Mouse (Mus musculus): Measurements from ENCODE around the gene Anxa10.

Gene Anxa10

GRCm38 (mm10) chr8:62123098-62123497, at the start of gene Anxa10:
Anxa10 (minus strand) TSS chr8:62123150.
- DNase-seq (ENCODE audit: low spot score in 2 of 2), result no peak

DNA sequence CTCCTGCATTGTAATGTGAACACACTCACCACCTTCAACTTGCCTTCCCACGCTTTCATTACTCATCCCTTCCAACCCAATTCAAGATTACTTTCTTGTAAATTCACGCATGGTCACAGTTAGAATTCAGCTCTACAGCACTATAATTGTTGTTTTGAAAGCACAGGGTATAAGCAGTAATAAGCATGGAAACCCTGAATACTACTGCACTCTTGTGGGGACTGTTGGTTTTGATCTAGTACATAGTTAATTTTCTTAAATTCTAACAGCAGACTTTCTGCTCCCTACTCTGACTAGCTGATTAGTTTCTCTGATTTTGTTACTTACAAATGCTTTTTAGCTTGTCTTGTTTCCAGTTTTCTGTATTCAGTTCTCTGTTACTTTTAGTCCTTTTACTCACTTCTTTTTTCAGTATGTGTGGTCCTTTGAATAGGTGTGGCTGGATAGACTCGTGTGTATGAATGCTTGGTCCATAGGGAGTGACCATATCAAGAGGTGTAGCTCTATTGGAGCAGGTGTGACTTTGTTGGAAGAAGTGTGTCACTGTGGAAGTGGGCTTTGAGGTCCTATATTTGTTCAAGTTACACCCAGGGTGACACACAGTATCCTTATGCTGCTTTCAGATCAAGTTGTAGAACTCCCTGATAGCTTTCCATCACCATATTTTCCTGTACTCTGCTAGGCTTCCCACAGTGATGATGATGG, 9.9 kb upstream of the Anxa10 start:
- no peak for DNase-seq (ENCODE audit: low spot score in 2 of 2)

DNA sequence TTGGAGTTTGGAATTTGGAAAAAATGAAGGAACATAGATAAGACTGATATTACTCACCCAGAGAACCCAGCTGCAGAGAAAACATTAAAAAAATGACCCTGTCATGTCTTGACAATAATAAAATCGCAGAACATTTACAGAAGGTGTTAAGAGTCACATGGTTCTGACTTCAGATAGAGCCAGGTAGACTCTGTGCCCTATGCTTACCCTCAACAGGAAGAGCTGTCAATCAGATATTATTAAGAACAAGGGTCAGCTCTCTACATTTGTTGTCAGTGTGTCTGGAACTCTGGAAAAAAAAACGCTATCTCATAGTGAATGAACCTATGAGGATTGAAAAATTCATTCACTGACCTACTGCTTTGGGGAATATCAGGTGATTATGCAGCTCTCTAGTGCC, 25.7 kb downstream of the Anxa10 start:
- no peak for DNase-seq (ENCODE audit: low spot score in 2 of 2)

- no peak for DNase-seq (ENCODE audit: low spot score in 2 of 2)
These were observed 41.1 kb downstream of the Anxa10 start for GRCm38 (mm10) chr8:62081804-62082203.

DNA sequence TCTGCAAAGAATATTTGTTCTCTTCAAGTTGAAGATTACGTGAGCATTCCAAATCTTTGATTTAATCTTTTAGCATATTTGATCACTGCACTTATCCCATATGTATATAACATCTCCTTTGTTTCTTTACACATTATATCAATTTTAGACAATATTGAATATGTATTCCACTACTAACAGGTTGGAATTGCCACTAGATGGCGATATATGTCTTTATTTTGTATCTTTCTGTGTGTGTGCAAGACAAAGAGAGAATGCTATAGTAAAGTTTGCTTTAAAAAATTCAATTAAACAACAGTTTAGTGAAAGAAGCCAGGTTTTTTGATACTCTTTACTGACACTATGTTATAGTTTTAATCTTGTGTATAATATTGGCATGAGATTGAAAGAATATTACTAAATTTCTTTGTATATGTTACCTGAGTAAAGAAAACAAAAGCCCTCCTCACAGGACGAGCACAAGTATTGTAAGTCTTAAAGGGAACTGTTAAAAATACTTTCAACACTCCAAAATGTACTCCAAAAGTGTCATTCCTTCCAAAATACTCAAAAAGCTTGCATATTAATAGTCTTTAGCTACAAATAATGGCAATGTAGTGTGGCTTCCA, 42.7 kb downstream of the Anxa10 start:
- DNase-seq (ENCODE audit: low spot score in 2 of 2), result no peak

DNA sequence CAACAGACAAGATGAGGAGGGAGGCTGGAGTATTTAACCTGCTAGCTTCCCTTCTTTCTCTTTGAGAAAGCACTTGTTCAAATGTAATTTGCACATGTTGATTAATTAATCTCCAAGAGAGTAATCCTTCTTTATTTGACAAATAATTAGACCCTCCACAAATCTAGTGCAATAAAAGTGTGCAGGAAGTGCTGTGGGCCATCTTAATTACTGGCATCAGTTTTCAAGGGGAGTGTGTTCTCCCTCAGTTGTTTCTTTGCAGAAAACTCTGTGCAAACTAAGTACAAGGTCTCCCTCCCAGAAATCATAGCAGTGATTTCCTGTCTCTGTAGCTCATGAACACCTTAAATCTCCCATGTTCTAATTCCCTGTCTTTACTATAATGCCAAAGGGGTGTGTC, 54.6 kb downstream of the Anxa10 start:
- no peak for DNase-seq (ENCODE audit: low spot score in 2 of 2)

GRCm38 (mm10) chr8:62060357-62060756, 62.6 kb downstream of the Anxa10 start:
- peak in 1 of 2 experiments; percentile 8 for DNase-seq (ENCODE audit: low spot score in 2 of 2)

DNA sequence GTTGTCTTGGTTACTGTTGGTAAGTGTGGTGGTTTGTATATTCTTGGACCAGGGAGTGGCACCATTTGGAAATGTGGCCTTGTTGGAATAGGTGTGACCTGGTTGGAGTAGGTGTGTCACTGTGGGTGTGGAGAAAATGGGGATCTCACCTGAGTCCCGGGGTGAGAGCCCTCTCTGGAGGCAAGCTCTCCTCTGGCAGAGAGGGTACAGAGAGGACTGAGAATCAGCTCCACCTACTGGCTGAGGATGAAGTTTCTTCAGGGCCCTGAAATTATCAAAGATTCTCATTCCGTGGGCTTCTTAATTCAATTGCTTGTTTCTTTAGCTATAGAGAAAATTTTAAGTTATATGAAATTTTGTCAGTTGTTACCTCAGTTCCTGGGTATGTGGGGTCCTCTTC, 76.1 kb downstream of the Anxa10 start:
- DNase-seq (ENCODE audit: low spot score in 2 of 2), result no peak

DNA sequence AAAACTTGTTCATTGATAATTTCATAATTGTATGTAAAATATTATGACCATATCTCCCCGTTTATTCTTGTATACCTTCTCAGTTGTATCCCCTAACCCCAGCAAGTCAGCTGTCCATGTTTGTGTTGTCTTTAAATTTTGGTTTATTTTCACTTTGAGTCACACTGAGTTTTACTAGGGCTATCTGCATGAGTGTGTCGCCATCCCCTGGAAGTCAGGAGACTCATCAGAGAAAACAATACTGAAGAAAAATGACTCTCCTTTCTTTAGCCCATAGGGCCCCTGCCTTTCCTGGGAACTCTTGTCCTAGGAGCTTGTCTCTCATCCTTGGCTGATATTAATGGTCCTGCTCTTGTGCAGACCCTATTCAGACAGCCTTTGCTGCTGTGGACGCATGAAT, 88.6 kb downstream of the Anxa10 start:
- DNase-seq (ENCODE audit: low spot score in 2 of 2), result no peak

DNA sequence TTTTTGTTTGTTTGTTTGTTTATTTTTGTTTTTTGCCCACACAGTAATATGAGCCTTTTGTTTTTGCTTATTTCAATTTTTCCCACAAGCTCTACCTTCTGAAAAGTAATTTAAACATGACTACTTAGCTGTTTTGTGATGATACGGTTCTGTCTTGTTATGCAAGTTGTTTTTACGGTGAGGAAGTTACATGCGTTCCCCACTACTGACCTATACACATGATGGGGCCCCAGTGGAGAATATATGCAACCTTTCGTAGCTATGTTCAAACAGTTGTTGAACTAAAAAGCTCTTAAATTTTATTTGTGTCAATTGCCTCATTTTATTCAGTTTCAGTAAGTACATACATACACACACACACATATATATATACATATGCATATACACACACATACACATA, 108.4 kb downstream of the Anxa10 start:
- no peak for DNase-seq (ENCODE audit: low spot score in 2 of 2)

DNA sequence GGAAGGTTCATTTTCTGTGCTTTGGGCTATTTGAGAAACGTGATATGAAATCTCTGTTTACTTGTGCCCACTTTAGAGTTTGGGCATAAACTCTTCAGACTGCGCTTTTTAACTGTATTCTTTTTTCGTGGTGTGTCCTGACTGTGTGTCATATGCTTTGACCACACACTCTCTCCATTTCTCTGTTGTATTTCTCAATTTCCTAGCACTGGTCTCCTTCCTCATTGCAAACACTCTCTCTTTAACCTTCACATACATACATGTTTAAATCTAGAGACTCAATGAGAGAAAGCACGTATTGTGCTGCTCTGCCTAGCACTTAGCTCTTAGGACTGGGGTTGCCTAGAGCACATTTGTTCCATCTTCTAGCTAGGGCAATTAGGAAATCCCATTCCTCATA, 108.8 kb downstream of the Anxa10 start:
- no peak for DNase-seq (ENCODE audit: low spot score in 2 of 2)

Measured in frontal cortex, postnatal 10 days (tissue).